Mouse (Mus musculus) bone marrow, adult 2 months (tissue): ENCODE results near the gene Map3k21.

Experiments
- CTCF ChIP-seq: fragments of 200-500 bp; IDR thresholded peaks from 2 replicates; pipeline ENCODE4 v1.5.1; 2011; ENCODE audit warnings: low read length, control low read depth; ENCODE audit not compliant: control insufficient read depth, insufficient read depth
- POLR2A ChIP-seq: fragments of 200-500 bp; IDR thresholded peaks from 2 replicates; pipeline ENCODE4 v1.6.1; 2011; ENCODE audit warnings: low read depth, mild to moderate bottlenecking, control low read depth, low read length, borderline replicate concordance; ENCODE audit not compliant: control insufficient read depth

- TF ChIP-seq POLR2A (no peak), CTCF (no peak)
Observed at GRCm38 (mm10) chr8:125919560-125919959, 9.3 kb downstream of the Map3k21 start.
